Mouse (Mus musculus) hindbrain, embryonic 12.5 days (tissue): ENCODE measurements around the gene Adprhl2. TPM values are rescaled to one million over a fixed set of nuclear protein-coding genes. Genes with fewer than 3 reads are reported as not detected.

Source experiments
- ATAC-seq: fragments of 200-750 bp; cut with Nextera tagmentation; 2 replicates; pipeline ENCODE4 v1.8.0; 2017; ENCODE audit warnings: moderate TSS enrichment; ENCODE audit not compliant: low FRiP score
- H3K27ac ChIP-seq: fragments of 300-500 bp; sonication (generic); 2 replicates; pipeline ENCODE4 v1.5.1; 2016; ENCODE audit warnings: mild to moderate bottlenecking
- H3K27me3 ChIP-seq: fragments of 300-500 bp; sonication (generic); 2 replicates; pipeline ENCODE4 v1.6.1; 2016; ENCODE audit warnings: mild to moderate bottlenecking
- H3K36me3 ChIP-seq: fragments of 300-500 bp; sonication (generic); 2 replicates; pipeline ENCODE4 v1.6.1; 2016; ENCODE audit warnings: mild to moderate bottlenecking
- H3K4me1 ChIP-seq: fragments of 300-500 bp; sonication (generic); 2 replicates; pipeline ENCODE4 v1.6.1; 2016
- H3K4me2 ChIP-seq: fragments of 300-500 bp; sonication (generic); replicated peaks from 2 replicates; pipeline ENCODE4 v1.6.1; 2016; ENCODE audit warnings: mild to moderate bottlenecking
- H3K4me3 ChIP-seq: fragments of 300-500 bp; sonication (generic); 2 replicates; pipeline ENCODE4 v1.5.1; 2016; ENCODE audit warnings: mild to moderate bottlenecking
- H3K9ac ChIP-seq: fragments of 300-500 bp; sonication (generic); 2 replicates; pipeline ENCODE4 v1.6.1; 2016; ENCODE audit warnings: mild to moderate bottlenecking, moderate library complexity
- H3K9me3 ChIP-seq: fragments of 300-500 bp; sonication (generic); replicated peaks from 2 replicates; pipeline ENCODE4 v1.6.1; 2016; ENCODE audit warnings: mild to moderate bottlenecking
- WGBS: fragments of 180-500 bp; shearing (Covaris S2); methylation state at CpG from one replicate; pipeline ENCODE4 v1.1.7; 2016; 5-methylcytosine and 5-hydroxymethylcytosine counted together
- polyA plus RNA-seq: library from polyadenylated mRNA; unstranded; fragments of >200 nt; fragmentation: Nextera tagmentation; extraction: Ambion mirVana; gene quantifications from 2 replicates; pipeline ENCODE4 v1.2.1, GENCODE M21; 2016

Adprhl2 gene
- polyA plus RNA-seq, result 65.2 and 74.3 TPM in 2 replicates

DNA sequence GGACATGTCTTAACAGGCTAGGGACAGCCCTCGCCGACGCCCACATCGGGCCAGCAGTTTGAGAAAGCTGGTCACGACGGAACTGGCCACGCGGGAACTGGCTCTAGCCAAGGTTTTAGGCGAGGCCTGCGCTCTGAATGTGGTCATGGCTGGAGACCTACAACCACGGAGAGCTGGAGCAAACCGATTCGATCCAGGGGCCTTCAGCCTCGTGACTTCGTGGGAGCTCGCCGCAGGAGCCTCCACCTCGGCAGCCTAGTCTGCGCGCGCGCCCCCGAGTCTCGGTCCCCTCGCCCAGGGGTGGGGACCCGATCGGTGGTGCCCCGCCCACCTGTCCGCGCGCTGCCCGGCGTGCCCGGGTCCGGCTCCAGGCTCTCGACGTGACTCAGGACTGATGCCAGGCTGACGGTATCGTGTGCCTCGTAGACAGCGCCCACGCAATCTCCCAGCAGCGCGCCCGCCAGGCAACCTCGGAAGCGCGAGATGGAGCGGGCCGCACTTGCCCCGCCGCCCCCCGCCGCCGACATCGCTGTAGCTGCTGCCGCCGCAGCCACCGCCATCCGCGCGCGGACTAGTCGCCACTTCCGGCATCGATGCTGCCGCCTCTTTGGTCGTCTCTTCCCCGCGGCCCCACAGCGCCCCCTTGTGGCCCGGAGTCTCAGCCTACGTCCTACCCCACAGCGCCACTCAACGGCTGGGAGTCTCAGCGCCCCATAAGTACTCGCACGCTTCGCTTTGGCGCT, at the start of gene Adprhl2:
Gene Adprhl2, minus strand, starts transcription at position 593 of the 743 bp plus-strand sequence.
- Histone ChIP-seq H3K27me3 (peaks cover 31% of the 10 kb centered on the region), H3K4me2 (peak within 1 kb of the TSS; percentile 91), H3K27ac (peak within 1 kb of the TSS; percentile 80), H3K36me3 (peaks cover 29% of the 10 kb centered on the region), H3K4me1 (peaks cover 16% of the 10 kb centered on the region), H3K4me3 (peak within 1 kb of the TSS; percentile 82), H3K9ac (peak within 1 kb of the TSS; percentile 82), H3K9me3 (no peaks in the 10 kb centered on the region)
- under 1% methylated on average over 76 of the region's 80 CpGs for WGBS
- ATAC-seq, result peak; percentile 82

DNA sequence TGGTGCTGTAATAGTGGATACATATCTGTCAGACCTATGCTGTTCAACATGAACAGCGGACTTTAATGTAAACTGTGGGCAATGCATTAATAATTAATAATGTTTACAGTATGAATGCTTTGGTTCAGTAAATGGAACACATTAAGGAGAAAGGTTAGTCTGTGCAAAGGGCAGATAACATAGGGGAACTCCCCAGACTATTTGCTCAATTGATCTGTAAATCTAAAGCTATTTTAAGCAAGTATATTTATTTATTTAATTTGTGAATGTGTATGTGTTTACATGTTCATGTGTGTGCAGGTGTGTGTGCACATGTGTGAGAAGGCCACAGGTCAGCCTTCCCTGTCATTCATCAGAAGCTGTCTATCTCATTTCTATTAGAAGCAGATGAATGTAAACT, 38.6 kb upstream of the Adprhl2 start:
- H3K4me2 ChIP-seq, result no peak overlapping the region
- WGBS, result 98% methylated on average over 1 of the region's 1 CpGs
- no peak overlapping the region for H3K27ac ChIP-seq
- no peaks in the 10 kb centered on the region for H3K4me1 ChIP-seq
- no peaks in the 10 kb centered on the region for H3K27me3 ChIP-seq
- ATAC-seq, result no peak
- no peak overlapping the region for H3K4me3 ChIP-seq
- H3K36me3 ChIP-seq, result peaks cover 46% of the 10 kb centered on the region
- H3K9ac ChIP-seq, result no peak overlapping the region
- H3K9me3 ChIP-seq, result no peaks in the 10 kb centered on the region

DNA sequence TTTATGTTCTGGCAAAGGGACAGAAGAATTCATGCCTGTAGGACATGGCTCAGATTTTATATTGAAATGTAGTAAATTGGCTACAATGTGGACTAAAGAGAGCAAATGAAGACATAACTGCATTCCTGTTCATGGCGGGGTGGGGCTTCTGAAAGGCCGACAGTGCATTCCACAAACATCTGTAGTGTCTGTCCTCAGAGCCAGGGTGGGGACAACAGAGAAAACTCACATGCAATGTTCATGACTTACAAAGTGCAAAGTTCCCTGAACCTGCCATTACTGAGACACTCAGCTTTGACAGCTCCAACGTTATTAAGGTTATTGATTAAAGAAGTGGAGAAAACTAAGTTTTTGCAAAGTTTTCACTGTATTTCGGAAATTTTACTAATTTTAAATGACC, 21.9 kb upstream of the Adprhl2 start:
- Histone ChIP-seq H3K4me2 (no peak overlapping the region), H3K9ac (no peak overlapping the region), H3K9me3 (no peaks in the 10 kb centered on the region), H3K4me1 (no peaks in the 10 kb centered on the region), H3K27ac (no peak overlapping the region), H3K4me3 (no peak overlapping the region), H3K27me3 (no peaks in the 10 kb centered on the region), H3K36me3 (peaks cover 20% of the 10 kb centered on the region)
- 76% methylated on average over 4 of the region's 4 CpGs for WGBS
- ATAC-seq, result no peak

DNA sequence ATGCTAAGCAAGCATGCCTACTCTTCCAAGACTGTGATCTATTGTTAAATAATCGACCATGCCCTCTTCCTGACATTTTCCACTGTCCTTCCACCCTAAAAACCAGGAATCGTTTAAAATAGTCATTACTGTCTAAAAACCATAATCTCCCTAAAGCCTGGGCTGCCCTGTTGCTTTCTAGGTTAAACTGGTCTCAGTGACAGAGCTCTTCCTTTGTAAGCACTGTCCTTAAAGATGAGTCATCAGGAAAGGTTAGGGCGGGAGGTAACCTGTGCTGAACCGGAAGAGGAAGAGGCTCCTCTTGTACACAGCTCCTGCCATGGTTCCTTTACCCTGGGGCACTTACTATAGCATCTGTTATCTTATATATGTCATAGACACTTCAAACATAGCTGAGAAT, 18.0 kb upstream of the Adprhl2 start:
- ATAC-seq, result no peak
- Histone ChIP-seq H3K9me3 (no peaks in the 10 kb centered on the region), H3K27ac (no peak overlapping the region), H3K36me3 (no peaks in the 10 kb centered on the region), H3K4me2 (no peak overlapping the region), H3K4me3 (no peak overlapping the region), H3K9ac (no peak overlapping the region), H3K27me3 (no peaks in the 10 kb centered on the region), H3K4me1 (no peaks in the 10 kb centered on the region)
- 59% methylated on average over 4 of the region's 4 CpGs for WGBS

DNA sequence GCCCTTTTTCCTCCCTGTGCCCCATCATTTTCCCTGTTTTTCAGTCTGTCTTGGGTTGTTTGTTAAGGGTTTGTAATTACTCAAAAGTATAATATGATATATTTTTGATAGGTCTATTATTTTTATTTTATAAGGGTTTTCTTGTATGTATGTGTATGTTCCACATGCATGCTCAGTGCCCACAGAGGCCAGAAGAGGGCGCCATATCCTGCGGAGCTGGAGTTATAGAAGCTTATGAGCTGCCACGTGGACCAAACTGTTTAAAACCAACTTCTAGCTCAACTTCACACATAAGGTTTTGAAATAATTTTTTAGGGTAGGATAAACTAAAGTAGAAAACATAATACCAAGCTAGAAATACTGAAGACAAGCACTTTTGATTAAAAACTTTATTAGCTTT, 10.9 kb upstream of the Adprhl2 start:
- Histone ChIP-seq H3K4me3 (no peak overlapping the region), H3K27me3 (no peaks in the 10 kb centered on the region), H3K4me2 (no peak overlapping the region), H3K27ac (no peak overlapping the region), H3K36me3 (0 out of 2 replicates have a peak, but pooled peaks cover 3% of the 10 kb centered on the region), H3K9ac (no peak overlapping the region), H3K4me1 (no peaks in the 10 kb centered on the region), H3K9me3 (no peaks in the 10 kb centered on the region)
- 47% methylated on average over 3 of the region's 3 CpGs for WGBS
- ATAC-seq, result no peak

DNA sequence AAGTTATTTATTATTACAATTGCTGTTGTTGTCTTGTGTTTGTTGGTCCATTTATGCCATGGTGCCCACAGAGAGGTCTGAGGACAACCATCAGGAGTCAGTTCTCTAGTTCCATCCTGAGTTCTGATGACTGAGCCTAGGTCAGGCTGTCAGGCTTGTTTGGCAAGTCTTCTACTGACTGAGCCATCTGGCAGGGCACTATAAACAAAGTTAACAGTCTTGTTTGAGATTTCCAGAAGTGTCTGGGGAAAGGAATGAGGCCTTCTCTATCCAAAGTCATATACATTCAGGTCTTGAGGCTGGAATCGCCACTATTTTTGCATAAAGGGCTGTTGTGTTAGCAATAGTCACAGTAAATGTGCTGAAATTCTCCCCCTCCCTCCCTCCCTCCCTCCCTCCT, 10.2 kb upstream of the Adprhl2 start:
- Histone ChIP-seq H3K27ac (no peak overlapping the region), H3K36me3 (0 out of 2 replicates have a peak, but pooled peaks cover 3% of the 10 kb centered on the region), H3K4me2 (no peak overlapping the region), H3K4me1 (no peaks in the 10 kb centered on the region), H3K4me3 (no peak overlapping the region), H3K9ac (no peak overlapping the region), H3K9me3 (no peaks in the 10 kb centered on the region), H3K27me3 (no peaks in the 10 kb centered on the region)
- WGBS, result 100% methylated on average over 1 of the region's 1 CpGs
- no peak for ATAC-seq

DNA sequence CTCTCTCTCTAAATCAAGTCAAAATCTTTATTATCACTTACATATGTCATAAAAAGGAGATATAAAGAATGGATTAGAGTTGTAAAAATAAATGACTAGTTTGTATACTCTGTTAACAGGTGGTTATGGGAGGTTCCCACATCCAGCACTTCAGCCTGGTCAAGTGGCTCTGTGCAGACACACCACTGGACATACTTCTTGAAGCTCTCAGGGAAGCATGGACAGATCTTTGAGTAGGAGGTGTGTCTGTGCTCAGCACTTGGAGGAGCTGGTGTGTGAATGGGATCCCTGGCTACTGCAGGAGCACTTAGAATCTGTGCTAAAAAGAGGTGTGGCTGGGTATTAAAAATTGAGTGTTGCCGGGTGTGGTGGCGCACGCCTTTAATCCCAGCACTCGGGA, 8.8 kb upstream of the Adprhl2 start:
- H3K9me3 ChIP-seq, result no peaks in the 10 kb centered on the region
- peaks cover 10% of the 10 kb centered on the region for H3K27me3 ChIP-seq
- peaks cover 3% of the 10 kb centered on the region for H3K4me1 ChIP-seq
- H3K27ac ChIP-seq, result no peak overlapping the region
- H3K36me3 ChIP-seq, result 0 out of 2 replicates have a peak, but pooled peaks cover 3% of the 10 kb centered on the region
- no peak overlapping the region for H3K4me3 ChIP-seq
- H3K4me2 ChIP-seq, result no peak overlapping the region
- H3K9ac ChIP-seq, result no peak overlapping the region
- no peak for ATAC-seq
- 88% methylated on average over 4 of the region's 4 CpGs for WGBS

DNA sequence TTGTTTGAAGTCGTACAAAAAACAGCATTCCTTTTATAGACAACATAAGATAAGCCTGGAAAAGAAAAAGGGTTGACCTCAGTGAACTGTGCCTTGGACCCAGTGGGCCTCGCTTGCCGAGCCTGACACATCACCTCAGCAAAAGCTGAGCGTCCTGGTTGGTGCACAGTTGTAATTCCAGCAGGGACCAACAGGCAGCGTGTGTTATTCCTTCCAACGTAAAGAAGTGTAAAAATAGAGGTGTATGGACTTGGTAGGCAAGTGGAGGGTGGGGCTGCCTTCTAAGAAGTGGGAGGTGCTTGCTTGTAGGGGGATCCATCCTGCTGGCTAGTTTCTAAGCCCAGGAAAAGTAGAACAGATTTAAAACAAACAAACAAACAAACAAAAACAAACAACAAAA, 4.5 kb upstream of the Adprhl2 start:
- no peak for ATAC-seq
- Histone ChIP-seq H3K4me3 (no peak overlapping the region), H3K4me2 (no peak overlapping the region), H3K9ac (no peak overlapping the region), H3K36me3 (no peaks in the 10 kb centered on the region), H3K4me1 (peaks cover 7% of the 10 kb centered on the region), H3K27me3 (peaks cover 33% of the 10 kb centered on the region), H3K27ac (no peak overlapping the region), H3K9me3 (no peaks in the 10 kb centered on the region)
- WGBS, result 25% methylated on average over 6 of the region's 6 CpGs

DNA sequence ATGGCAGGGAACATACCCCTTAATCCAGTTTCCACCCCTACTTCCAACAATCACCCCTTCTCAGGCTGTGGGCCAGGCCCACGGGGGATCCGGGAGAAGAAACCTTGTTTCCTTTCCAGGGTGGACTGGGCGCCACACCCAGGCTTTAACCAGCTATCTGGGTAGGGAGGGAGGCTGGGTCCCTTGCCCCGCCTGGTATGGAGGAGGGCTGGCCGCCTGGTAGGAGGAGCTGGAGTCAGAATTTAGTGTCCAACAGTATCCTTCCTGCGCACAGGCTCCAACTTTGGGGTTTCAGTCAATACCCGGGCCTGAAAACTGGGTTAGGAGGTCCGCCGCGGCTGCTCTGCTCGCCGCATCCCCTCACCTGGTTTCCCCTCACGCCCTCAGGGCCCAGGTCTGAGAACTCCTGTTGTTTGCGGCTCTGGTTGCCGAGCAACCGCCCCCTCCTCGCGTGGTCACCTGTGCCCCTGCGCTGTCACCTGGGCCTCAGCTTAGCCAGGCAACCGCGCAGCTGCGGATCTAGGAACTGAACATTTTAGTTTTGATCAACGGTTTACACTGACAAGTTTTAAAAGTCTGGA, 3.9 kb upstream of the Adprhl2 start, which contains the start of gene Tekt2:
Gene Tekt2, minus strand, starts transcription at position 408 of the 581 bp plus-strand sequence.
- no peak within 1 kb of the TSS for H3K4me3 ChIP-seq
- no peaks in the 10 kb centered on the region for H3K36me3 ChIP-seq
- H3K27me3 ChIP-seq, result peaks cover 33% of the 10 kb centered on the region
- no peak for ATAC-seq
- no peak within 1 kb of the TSS for H3K9ac ChIP-seq
- no peaks in the 10 kb centered on the region for H3K9me3 ChIP-seq
- peak within 1 kb of the TSS; percentile 31 for H3K4me2 ChIP-seq
- peaks cover 13% of the 10 kb centered on the region for H3K4me1 ChIP-seq
- no peak within 1 kb of the TSS for H3K27ac ChIP-seq
- WGBS, result 10% methylated on average over 23 of the region's 23 CpGs

DNA sequence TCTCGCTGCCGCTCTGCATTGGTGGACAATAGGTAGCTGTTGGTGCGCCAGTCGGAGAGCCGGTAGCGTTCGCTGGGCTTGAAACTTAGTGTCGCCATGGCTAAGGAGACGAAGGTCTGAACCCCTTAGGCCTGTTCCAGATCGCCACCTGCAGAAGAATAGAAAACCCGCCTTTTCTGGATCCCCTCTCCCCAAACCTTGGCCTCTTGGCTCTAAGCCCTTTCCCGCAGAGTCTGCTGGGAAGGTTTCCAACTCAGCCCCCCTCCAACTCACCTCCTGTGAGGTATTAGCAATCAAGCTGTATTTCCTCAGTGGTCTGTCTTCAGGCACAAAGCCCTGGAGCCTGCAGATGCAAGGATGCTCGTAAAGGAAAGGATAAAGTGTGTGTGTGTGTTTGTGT, 3.4 kb upstream of the Adprhl2 start:
- ATAC-seq, result no peak
- Histone ChIP-seq H3K4me1 (peaks cover 16% of the 10 kb centered on the region), H3K4me2 (0 out of 2 replicates have a peak overlapping the region, but pooled peaks have one; percentile 11), H3K9me3 (no peaks in the 10 kb centered on the region), H3K27ac (no peak overlapping the region), H3K4me3 (no peak overlapping the region), H3K9ac (no peak overlapping the region), H3K27me3 (peaks cover 33% of the 10 kb centered on the region), H3K36me3 (no peaks in the 10 kb centered on the region)
- 24% methylated on average over 13 of the region's 13 CpGs for WGBS

DNA sequence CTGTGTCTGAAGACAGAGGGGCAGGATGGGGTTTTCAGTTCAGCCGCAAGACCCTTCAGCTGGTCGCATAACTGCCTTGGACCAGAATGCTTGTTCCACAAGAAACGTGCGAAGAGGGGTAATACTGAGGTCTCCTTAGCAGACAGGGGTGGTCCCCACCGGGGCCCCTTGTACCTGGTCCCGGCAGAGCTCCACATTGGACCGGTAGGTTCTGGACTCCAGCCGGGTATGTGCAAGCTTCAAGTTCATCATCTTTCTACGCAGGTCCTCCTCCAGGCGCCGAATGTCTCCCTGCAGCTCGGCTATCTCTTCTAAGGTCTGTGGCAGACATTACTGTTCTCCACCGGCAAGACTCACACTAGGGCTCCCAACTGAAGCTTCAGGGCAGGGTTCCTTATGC, 1.1 kb upstream of the Adprhl2 start:
- no peak overlapping the region for H3K4me3 ChIP-seq
- H3K4me1 ChIP-seq, result peaks cover 16% of the 10 kb centered on the region
- peaks cover 33% of the 10 kb centered on the region for H3K27me3 ChIP-seq
- no peak overlapping the region for H3K9ac ChIP-seq
- 94% methylated on average over 13 of the region's 13 CpGs for WGBS
- H3K36me3 ChIP-seq, result peaks cover 15% of the 10 kb centered on the region
- no peak overlapping the region for H3K27ac ChIP-seq
- ATAC-seq, result no peak
- no peaks in the 10 kb centered on the region for H3K9me3 ChIP-seq
- no peak overlapping the region for H3K4me2 ChIP-seq

DNA sequence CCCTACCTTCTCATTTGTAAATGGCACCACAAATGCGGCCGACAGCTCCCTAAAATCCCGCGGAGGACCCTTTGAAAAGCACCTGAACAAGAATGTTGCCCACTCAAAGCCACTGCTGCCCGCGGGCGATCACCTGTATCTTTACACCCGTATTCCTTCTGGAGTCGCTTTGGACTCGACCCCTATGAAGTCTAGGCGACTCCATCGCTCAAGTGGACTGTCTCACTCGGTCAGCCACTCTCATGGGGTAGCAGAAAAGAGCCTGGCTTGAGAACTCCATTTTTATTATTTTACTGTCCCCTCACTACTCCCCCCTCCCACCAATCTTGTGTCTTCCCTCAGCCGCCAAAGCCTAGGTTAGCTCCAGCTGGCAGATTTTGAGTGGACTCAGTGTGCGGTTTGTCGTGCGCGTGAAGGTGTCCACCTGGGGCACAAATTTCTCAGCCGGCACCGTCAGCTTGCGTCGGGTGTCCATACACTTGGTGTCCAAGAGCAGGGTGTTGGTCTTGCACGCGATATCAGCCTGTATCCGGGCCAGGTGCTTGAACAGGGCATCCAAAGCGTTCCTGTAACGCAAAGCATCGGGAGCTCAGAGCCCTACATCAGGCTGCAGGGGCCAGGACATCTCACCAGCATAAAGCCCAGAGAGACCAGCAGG, 480 bp upstream of the Adprhl2 start:
- Histone ChIP-seq H3K27ac (no peak overlapping the region), H3K4me2 (peak overlapping the region; percentile 91), H3K36me3 (peaks cover 22% of the 10 kb centered on the region), H3K9ac (peak overlapping the region; percentile 45; the same call in 1 of the 2 replicates), H3K9me3 (no peaks in the 10 kb centered on the region), H3K4me3 (peak overlapping the region; percentile 82), H3K4me1 (peaks cover 16% of the 10 kb centered on the region), H3K27me3 (peaks cover 33% of the 10 kb centered on the region)
- peak; percentile 63 for ATAC-seq
- 56% methylated on average over 28 of the region's 28 CpGs for WGBS
